Mouse (Mus musculus) ES-Bruce4 (cell line): ENCODE measurements around the gene Clpb.

ENCODE experiments used
- CTCF ChIP-seq: IDR thresholded peaks from one replicate; pipeline ENCODE4 v1.8.1; 2011; ENCODE audit warnings: low read depth, low read length
- EP300 ChIP-seq: IDR thresholded peaks from 2 replicates; pipeline ENCODE4 v1.6.1; 2011; ENCODE audit warnings: low read depth, low read length; ENCODE audit not compliant: insufficient read depth
- POLR2A ChIP-seq: IDR thresholded peaks from one replicate; pipeline ENCODE4 v1.8.1; 2011; ENCODE audit warnings: low read length; ENCODE audit not compliant: insufficient read depth

DNA sequence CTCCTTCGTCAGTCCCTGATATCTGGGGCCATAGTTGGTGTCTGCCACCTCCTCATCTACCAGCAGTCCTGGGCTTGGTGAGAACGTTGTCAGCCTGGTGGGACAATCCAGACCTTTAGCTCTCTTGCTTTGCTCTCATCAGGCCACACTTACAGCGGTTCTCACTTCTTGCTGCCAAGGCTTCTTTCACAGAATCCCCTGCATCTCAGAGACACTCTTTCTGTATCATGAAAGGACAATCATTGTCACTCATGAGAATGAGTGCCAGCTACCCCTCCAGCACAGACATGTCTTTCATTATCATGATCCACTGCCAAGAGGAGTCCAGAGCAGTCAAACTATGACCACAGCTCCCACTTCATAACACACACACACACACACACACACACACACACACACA, 19.6 kb upstream of the Clpb start:
- no peak for TF ChIP-seq POLR2A
- TF ChIP-seq CTCF, result no peak
- no peak for TF ChIP-seq EP300
